Mouse (Mus musculus) liver, embryonic 14.5 days (tissue): Measurements from ENCODE around the gene C2cd4c.

Source experiments
- CTCF ChIP-seq: IDR thresholded peaks from 2 replicates; pipeline ENCODE4 v1.5.1; 2016; ENCODE audit warnings: antibody characterized with exemption, low read depth, control low read depth
- EP300 ChIP-seq: IDR thresholded peaks from 2 replicates; pipeline ENCODE4 v1.6.1; 2016; ENCODE audit warnings: antibody characterized with exemption, low read depth

GRCm38 (mm10) chr10:79613578-79614304 is at the start of gene C2cd4c:
- TF ChIP-seq CTCF (no peak), EP300 (no peak)
